Mouse (Mus musculus) kidney, postnatal 14 days (tissue): ENCODE measurements around the gene Lamp1.
A peak's percentile ranks its signal among the peaks of the same experiment; 100 is the strongest.

ENCODE experiments used
- DNase-seq: peaks from one replicate; pipeline ENCODE4 v3.0.0; 2022; ENCODE audit warnings: mixed read lengths

Lamp1 gene

DNA sequence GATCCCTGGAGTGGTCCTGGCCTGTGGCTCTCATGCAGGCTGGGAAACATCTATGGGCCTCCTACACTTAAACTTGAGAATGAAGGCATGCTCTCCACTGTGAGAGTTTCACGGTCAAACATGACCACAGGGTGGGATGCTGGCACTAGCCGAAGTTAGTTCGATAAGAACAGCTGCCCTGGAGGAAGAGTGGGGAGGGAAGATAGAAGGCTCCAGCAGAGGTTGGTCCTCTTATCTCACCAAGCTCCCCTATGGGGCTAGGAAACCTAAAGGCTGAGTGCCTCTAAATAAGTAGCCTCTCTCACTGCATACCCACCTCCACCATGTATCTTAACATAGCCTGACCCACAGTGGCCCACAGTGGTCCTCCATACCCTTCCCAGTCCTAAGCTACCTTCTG is 43.8 kb downstream of the Lamp1 start:
- DNase-seq: no peak

DNA sequence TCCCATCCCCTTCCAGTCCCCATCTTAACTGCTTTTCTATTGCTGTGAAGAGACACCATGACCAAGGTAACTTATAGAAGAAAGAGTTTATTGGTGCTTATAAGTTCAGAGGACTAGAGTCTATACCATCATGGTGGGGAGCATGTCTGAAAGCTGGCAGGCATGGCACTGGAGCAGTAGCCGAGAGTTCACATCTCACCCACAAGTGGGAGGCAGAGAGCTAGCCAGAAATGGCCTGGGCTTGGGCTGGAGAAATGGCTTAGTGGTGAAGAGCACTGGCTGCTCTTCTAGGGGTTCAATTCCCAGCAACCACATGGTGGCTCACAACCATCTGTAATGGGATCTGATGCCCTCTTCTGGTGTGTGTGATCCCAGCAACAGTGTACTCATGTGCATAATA is 44.5 kb downstream of the Lamp1 start:
- DNase-seq: no peak

DNA sequence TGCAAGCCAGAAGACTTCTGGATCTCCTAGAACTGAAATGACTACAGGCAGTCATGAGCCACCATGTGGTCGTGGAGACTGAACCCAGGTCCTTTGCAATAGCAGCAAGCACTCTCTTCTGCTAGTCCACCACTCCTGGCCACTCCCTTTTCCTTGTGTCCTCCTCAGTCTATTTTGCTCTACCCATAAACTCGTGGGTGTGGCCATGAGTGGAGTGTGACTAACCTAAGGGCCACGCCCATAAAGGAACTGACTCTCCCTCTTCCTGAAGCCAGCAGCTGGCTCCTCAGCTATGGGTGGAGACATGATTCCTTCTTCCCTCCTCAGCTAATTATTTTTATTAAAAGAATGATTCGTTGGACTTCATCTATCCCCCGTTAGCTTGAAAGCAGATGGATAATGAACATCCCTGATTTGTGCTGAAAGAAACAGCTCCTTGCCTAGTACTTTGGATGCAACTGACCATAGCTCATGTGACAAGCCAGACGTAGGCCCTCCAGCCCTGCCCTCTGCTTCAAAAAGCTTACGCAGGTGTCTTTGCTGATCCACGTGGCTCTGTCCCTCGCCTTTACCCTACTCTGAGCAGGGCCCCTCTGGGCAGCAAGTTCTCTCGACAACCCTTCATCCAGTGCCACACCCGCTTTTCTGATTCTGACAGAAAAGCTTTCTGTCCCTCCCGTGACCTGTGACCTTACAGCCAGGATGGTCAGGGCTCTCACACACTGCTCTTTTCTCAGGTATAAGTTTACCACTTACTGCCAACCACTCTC is 45.6 kb downstream of the Lamp1 start:
- DNase-seq: peak; percentile 34

DNA sequence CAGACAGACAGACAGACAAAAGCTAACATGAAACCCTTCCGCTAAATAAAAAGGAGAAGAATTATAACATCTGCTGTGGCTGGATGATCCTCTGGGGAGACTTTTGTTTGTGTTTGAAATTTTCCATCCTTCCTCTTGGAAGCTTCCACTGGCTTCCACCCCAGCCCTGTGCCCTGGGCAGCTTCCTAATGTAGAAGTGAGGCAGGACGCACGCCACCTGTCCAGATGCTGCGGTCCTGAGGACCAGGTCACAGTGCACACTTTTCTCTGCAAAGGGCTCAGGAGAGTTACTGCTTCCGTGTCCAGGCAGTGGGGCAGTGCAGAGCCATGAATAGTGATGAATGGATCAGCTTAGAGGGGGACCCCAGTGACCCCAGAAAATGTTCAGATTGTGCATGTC is 46.4 kb downstream of the Lamp1 start:
- DNase-seq: peak; percentile 24

DNA sequence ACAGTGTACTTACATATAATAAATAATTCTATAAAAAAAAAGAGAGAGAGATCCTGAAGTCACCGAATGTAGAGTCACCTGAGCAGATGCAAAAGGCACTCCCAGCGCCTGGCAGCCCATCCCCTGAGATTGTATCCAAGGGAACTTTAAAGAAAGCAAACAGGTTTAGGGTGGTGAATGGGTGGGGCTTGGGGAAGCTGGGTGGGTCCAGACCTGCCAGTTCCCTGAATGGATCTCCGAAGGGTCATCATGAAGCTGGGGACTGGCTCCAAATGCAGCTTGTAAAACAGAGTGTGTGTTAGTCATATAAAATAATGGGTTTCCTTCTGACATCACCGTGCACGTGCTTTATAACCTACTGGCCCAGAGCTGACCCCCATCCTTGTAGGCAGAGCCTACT is 47.3 kb downstream of the Lamp1 start:
- no peak for DNase-seq

DNA sequence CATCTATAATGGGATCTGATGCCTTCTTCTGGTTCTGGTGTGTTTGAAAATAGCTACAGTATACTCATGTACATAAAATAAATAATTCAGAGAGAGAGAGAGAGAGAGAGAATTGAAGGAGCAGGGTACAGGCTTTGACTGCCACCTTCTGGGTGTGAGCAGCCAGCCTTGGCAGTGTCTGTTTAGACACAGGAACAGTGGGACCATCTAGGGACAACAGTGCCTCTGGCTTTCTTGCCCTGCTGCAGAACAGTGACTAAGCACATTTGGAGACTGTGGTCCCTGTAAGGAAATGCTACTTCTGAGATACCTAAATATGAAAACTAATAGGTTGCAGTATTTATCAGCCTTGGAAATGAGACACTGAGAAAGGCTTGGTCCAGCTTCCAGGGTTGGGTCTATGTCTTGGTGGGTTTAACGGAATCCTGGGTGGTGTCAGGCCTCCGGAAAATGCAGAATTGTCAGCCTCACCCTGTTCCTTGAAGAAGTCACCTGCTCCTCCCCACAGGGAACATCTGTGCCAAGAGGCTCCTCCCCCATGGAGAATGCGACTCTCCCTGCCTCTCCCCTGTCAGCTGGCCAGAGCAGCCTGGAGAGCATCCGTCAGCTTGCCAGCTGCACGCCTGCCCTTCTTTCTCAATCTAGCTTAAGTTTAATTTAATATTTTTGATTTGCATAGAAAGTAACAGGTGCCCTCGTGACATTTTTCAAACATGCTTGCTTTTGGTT is 49.8 kb downstream of the Lamp1 start:
- DNase-seq: no peak

DNA sequence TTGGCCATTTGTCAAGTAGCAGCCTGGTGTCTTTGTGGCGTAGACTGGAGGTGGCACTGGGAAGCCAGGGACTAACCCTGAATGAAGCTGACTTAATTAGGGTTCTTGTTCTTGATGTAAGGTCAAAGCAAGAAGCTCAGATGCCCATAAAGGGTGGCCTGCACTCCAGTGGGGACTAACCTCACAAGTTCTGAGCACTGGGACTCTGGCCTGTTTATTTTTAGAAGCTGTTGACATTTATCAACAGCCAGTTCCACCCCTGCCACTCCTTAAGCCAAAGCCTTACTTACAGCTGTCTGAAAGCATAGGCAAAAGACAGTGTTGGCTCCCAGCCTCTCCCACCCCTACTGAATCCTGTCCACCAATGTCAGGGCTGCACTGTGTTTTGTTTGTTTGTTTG is 50.8 kb downstream of the Lamp1 start:
- no peak for DNase-seq

DNA sequence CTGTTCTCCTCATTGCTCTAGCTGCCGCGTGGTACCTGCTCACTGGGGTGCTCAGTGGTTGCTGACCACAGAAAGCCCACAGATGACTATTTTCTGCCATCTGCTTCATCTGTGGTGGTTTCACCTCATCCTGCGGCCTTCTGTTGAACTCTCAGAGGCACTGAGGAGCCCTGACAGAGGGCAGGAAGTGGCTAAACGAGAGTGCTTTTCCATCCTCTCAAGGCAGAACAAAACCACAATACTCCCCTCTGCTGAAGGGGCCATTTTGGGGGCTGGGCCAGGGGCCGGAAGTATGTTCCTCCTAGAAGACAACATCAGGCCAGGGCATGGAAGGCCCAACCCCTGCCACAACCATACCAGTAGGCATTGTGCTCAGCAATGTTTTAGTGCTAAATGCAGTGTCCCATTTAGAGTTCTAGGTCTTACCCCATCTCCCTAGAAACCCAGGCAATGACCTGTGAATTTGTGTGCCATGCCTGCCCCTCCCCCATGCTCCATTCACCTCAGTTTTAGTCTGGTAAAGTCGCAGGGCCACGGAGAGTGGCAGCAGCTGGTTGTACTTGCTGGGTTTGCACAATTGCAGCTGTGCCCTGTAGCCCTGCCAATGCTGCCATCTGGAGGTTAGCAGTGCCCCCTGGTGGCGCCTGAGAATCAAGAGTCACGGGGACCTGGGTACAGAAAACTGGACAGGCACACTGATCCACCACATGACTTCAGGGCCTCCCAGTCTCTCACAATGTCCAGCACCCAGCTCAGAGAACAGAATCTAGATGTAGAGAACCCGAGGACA is 54.7 kb downstream of the Lamp1 start:
- DNase-seq: peak; percentile 91

DNA sequence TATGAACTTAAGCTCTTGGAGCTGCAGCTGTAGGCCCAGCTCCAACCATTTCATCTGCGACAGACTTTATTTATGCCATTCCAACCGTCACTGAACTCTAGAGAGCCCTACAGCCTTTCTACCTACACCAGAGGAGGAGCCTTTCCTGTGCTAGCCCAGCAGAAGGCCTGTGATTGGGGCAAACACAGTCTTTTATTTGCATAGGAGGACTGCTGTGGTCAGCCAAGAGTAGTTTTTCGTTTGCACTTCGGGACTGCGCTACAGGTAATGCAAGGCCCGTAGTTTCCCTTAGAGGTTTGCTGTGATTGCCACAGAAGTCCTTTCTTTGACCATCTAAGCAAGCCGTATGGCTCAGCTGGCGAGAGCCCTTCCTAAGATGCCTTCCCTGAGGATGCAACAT is 57.4 kb downstream of the Lamp1 start:
- DNase-seq: no peak

DNA sequence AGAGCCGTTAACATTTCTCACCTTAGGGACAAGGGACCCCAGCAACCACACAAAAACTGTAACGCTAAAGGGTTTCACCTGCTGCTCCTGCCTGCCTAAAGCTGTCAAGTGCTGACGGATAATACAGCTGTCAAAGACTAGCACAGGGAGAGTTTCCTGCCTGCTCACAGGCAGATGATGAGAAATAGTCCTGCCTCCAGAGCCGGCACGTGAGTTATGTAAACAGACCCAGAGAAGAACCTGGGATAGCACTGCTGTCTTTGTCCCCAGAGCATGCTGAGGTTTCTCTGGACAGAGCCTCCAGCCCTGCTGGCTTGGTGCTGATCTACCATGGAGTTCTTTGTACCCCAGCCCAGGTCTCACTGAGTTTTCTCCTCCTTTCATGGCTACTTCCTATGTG is 58.1 kb downstream of the Lamp1 start:
- no peak for DNase-seq

DNA sequence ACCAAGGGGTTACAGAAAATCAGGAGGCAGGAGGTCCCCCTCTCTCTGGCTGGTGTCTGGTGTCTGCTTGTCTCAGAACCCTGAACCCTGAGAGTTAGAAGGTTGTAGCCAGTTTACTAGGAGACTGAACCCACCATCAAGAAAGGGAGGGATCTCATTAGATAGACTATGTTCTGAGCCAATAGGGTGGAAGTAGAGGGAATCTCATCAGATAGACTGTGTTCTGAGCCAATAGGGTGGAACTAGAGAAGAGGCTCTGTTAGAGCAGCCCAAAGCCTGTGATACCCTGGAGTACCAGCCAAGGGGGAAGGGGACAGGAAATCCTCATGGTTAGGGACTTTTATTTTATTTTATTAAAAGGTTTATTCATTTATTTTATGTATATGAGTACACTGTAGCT is 59.0 kb downstream of the Lamp1 start:
- DNase-seq: no peak

DNA sequence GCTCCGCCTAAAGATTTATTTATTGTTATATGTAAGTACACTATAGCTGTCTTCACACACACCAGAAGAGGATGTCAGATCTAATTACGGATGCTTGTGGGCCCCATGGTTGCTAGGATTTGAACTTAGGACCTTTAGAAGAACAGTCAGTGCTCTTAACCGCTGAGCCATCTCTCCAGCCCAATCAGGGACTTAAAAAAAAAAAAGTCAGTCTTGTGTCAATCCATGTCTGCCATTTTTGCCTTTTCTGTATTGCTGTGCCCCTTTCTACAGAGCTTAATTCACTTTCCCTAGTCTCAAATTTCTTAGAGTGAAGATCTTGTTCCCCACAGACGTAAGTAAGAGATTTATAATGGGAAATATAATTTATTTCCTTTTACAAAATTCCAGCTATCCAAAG is 59.5 kb downstream of the Lamp1 start:
- no peak for DNase-seq

DNA sequence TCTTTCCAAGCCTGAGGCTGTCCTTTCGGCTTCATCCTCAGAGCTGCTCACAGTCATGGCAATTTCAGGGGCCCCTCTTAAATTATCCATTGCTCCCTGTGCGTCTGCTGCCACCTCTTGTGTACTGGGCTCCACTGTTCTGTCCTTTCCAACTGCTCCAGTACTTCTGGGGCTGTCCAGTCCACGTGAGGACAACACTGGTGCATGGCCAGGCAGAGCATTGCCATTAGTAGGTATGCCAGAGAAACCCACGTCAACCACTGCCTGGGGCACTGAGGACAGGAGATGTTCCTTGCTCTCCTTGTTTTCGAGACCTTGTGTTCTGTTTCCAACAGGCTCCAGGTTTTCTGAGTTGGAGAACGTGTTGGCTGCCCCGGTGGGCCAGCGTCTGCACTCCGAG is 65.5 kb downstream of the Lamp1 start:
- no peak for DNase-seq
